Mouse (Mus musculus): ENCODE measurements around the gene Clk3. TPM values are rescaled to one million over a fixed set of nuclear protein-coding genes. Genes with fewer than 3 reads are reported as not detected.
A peak's percentile ranks its signal among the peaks of the same experiment; 100 is the strongest.
"Not testable (repeated sequence)": the region's sequence is repeated elsewhere in the genome, so short reads cannot be mapped to it uniquely, and the experiment has no call there.

Clk3 gene
- total RNA-seq, 2 experiments from 2014 or later: 234 to 420 TPM

GRCm38 (mm10) chr9:57739863-57740262, 25.8 kb downstream of the Clk3 start:
- no peak for ATAC-seq (replicated peaks; ENCODE audit: low FRiP score, poor library complexity, severe bottlenecking)

- ATAC-seq (replicated peaks; ENCODE audit: low FRiP score, poor library complexity, severe bottlenecking): no peak
These were observed 32.1 kb downstream of the Clk3 start for GRCm38 (mm10) chr9:57733606-57734005.

GRCm38 (mm10) chr9:57728312-57728711, 37.3 kb downstream of the Clk3 start:
- peak; percentile 80 for ATAC-seq (replicated peaks; ENCODE audit: low FRiP score, poor library complexity, severe bottlenecking)

- no peak for ATAC-seq (replicated peaks; ENCODE audit: low FRiP score, poor library complexity, severe bottlenecking)
These were observed 41.0 kb downstream of the Clk3 start for GRCm38 (mm10) chr9:57724701-57725100.

- no peak for ATAC-seq (replicated peaks; ENCODE audit: low FRiP score, poor library complexity, severe bottlenecking)
These were observed 41.9 kb downstream of the Clk3 start for GRCm38 (mm10) chr9:57723796-57724195.

GRCm38 (mm10) chr9:57723315-57723715, 42.3 kb downstream of the Clk3 start:
- ATAC-seq (replicated peaks; ENCODE audit: low FRiP score, poor library complexity, severe bottlenecking): no peak

- no peak for ATAC-seq (replicated peaks; ENCODE audit: low FRiP score, poor library complexity, severe bottlenecking)
These were observed 43.3 kb downstream of the Clk3 start for GRCm38 (mm10) chr9:57722371-57722770.

GRCm38 (mm10) chr9:57720736-57721135, 44.9 kb downstream of the Clk3 start:
- ATAC-seq (replicated peaks; ENCODE audit: low FRiP score, poor library complexity, severe bottlenecking): no peak

- ATAC-seq (replicated peaks; ENCODE audit: low FRiP score, poor library complexity, severe bottlenecking): no peak
These were observed 47.3 kb downstream of the Clk3 start for GRCm38 (mm10) chr9:57718408-57718807.

GRCm38 (mm10) chr9:57712194-57712593, 53.5 kb downstream of the Clk3 start:
- no peak for ATAC-seq (replicated peaks; ENCODE audit: low FRiP score, poor library complexity, severe bottlenecking)

GRCm38 (mm10) chr9:57710214-57710613, 55.4 kb downstream of the Clk3 start:
- not testable (repeated sequence) for ATAC-seq (replicated peaks; ENCODE audit: low FRiP score, poor library complexity, severe bottlenecking)

- peak; percentile 69 for ATAC-seq (replicated peaks; ENCODE audit: low FRiP score, poor library complexity, severe bottlenecking)
These were observed 56.9 kb downstream of the Clk3 start for GRCm38 (mm10) chr9:57708720-57709274.

- ATAC-seq (replicated peaks; ENCODE audit: low FRiP score, poor library complexity, severe bottlenecking): peak; percentile 93
These were observed 57.5 kb downstream of the Clk3 start, which contains the start of gene Edc3 for GRCm38 (mm10) chr9:57708068-57708719. TSS of gene Edc3 (plus strand) at chr9:57708540.

GRCm38 (mm10) chr9:57706496-57706895, 59.2 kb downstream of the Clk3 start:
- ATAC-seq (replicated peaks; ENCODE audit: low FRiP score, poor library complexity, severe bottlenecking): no peak

Other genes starting within 250 kb of the Clk3 start
- 134 and 146 TPM in 2 replicates for gene Cox5a, start 244.6 kb downstream of the Clk3 start, total RNA-seq (2015; ENCODE audit: low replicate concordance)
- gene Cox5a, start 244.6 kb downstream of the Clk3 start, total RNA-seq (2017; ENCODE audit: low replicate concordance): 23.7 and 45.9 TPM in 2 replicates
- gene Fam219b, start 228.3 kb downstream of the Clk3 start, total RNA-seq (2015; ENCODE audit: low replicate concordance): 0.19 and 0.42 TPM in 2 replicates
- gene Fam219b, start 228.3 kb downstream of the Clk3 start, total RNA-seq (2017; ENCODE audit: low replicate concordance): 4.2 and 4.7 TPM in 2 replicates
- gene Mpi, start 213.1 kb downstream of the Clk3 start, total RNA-seq (2015; ENCODE audit: low replicate concordance): 2.7 and 12.9 TPM in 2 replicates
- gene Mpi, start 213.1 kb downstream of the Clk3 start, total RNA-seq (2017; ENCODE audit: low replicate concordance): 2.8 and 5.9 TPM in 2 replicates
- gene Scamp2, start 204.9 kb downstream of the Clk3 start, total RNA-seq (2015; ENCODE audit: low replicate concordance): 25.4 and 27.0 TPM in 2 replicates
- 13.1 and 13.7 TPM in 2 replicates for gene Scamp2, start 204.9 kb downstream of the Clk3 start, total RNA-seq (2017; ENCODE audit: low replicate concordance)
- 1.5 TPM in 1 of 2 replicates, not detected in the other for gene Ulk3, start 176.4 kb downstream of the Clk3 start, total RNA-seq (2015; ENCODE audit: low replicate concordance)
- gene Ulk3, start 176.4 kb downstream of the Clk3 start, total RNA-seq (2017; ENCODE audit: low replicate concordance): 0.28 TPM in 1 of 2 replicates, not detected in the other
- not detected in 2 replicates for gene Cplx3, start 159.6 kb downstream of the Clk3 start, total RNA-seq (2015; ENCODE audit: low replicate concordance)
- gene Cplx3, start 159.6 kb downstream of the Clk3 start, total RNA-seq (2017; ENCODE audit: low replicate concordance): 0.34 TPM in 1 of 2 replicates, not detected in the other
- gene Lman1l, start 145.1 kb downstream of the Clk3 start, total RNA-seq (2015; ENCODE audit: low replicate concordance): not detected in 2 replicates
- not detected in 2 replicates for gene Lman1l, start 145.1 kb downstream of the Clk3 start, total RNA-seq (2017; ENCODE audit: low replicate concordance)
- 31.6 and 44.6 TPM in 2 replicates for gene Csk, start 112.2 kb downstream of the Clk3 start, total RNA-seq (2015; ENCODE audit: low replicate concordance)
- gene Csk, start 112.2 kb downstream of the Clk3 start, total RNA-seq (2017; ENCODE audit: low replicate concordance): 12.1 and 40.8 TPM in 2 replicates
- gene Cyp1a2, start 82.2 kb downstream of the Clk3 start, total RNA-seq (2015; ENCODE audit: low replicate concordance): not detected in 2 replicates
- gene Cyp1a2, start 82.2 kb downstream of the Clk3 start, total RNA-seq (2017; ENCODE audit: low replicate concordance): not detected in 2 replicates
- gene Cyp1a1, start 77.9 kb downstream of the Clk3 start, total RNA-seq (2015; ENCODE audit: low replicate concordance): not detected in 2 replicates
- gene Cyp1a1, start 77.9 kb downstream of the Clk3 start, total RNA-seq (2017; ENCODE audit: low replicate concordance): not detected in 2 replicates
- gene Edc3, start 57.3 kb downstream of the Clk3 start, total RNA-seq (2015; ENCODE audit: low replicate concordance): 2.9 and 3.3 TPM in 2 replicates
- 1.5 and 6.7 TPM in 2 replicates for gene Edc3, start 57.3 kb downstream of the Clk3 start, total RNA-seq (2017; ENCODE audit: low replicate concordance)
- 1.9 and 4.6 TPM in 2 replicates for gene Arid3b, start 70.9 kb upstream of the Clk3 start, total RNA-seq (2015; ENCODE audit: low replicate concordance)
- gene Arid3b, start 70.9 kb upstream of the Clk3 start, total RNA-seq (2017; ENCODE audit: low replicate concordance): 2.5 TPM in 2 replicates
- gene Ubl7, start 145.1 kb upstream of the Clk3 start, total RNA-seq (2015; ENCODE audit: low replicate concordance): 57.6 and 61.0 TPM in 2 replicates
- gene Ubl7, start 145.1 kb upstream of the Clk3 start, total RNA-seq (2017; ENCODE audit: low replicate concordance): 37.5 and 42.4 TPM in 2 replicates
- 0.84 TPM in 1 of 2 replicates, not detected in the other for gene Sema7a, start 174.3 kb upstream of the Clk3 start, total RNA-seq (2015; ENCODE audit: low replicate concordance)
- 1.1 TPM in 1 of 2 replicates, not detected in the other for gene Sema7a, start 174.3 kb upstream of the Clk3 start, total RNA-seq (2017; ENCODE audit: low replicate concordance)
- gene Cyp11a1, start 240.6 kb upstream of the Clk3 start, total RNA-seq (2015; ENCODE audit: low replicate concordance): 0.63 and 2.3 TPM in 2 replicates
- 1.7 and 2.3 TPM in 2 replicates for gene Cyp11a1, start 240.6 kb upstream of the Clk3 start, total RNA-seq (2017; ENCODE audit: low replicate concordance)